Mouse (Mus musculus) brain, embryonic 18.5 days (tissue): ENCODE data around the gene Cbx4.

ENCODE experiments used
- DNase-seq: peaks from one replicate; pipeline ENCODE4 v3.0.0-alpha.2; 2012; ENCODE audit warnings: low read depth, low spot score

The Cbx4 gene

DNA sequence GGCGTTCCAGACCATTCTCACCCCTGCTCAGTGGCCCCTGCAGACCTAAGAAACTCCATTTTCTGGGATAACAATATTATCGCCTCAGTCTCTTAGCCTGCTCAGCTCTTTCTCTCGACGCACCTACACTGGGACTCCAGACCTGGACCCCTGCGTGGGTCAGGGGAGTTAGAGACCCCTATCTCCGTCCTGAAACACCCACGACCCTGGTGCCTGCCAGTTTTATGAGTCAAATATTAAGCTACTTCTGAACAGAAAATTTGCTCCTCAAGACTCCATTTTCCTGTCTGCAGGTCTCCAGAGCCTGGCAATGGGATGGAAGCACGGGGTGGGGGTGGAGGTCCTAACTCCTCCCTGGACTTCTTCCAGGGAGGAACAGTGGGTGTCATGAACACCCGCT, 28.7 kb downstream of the Cbx4 start:
- DNase-seq: no peak

DNA sequence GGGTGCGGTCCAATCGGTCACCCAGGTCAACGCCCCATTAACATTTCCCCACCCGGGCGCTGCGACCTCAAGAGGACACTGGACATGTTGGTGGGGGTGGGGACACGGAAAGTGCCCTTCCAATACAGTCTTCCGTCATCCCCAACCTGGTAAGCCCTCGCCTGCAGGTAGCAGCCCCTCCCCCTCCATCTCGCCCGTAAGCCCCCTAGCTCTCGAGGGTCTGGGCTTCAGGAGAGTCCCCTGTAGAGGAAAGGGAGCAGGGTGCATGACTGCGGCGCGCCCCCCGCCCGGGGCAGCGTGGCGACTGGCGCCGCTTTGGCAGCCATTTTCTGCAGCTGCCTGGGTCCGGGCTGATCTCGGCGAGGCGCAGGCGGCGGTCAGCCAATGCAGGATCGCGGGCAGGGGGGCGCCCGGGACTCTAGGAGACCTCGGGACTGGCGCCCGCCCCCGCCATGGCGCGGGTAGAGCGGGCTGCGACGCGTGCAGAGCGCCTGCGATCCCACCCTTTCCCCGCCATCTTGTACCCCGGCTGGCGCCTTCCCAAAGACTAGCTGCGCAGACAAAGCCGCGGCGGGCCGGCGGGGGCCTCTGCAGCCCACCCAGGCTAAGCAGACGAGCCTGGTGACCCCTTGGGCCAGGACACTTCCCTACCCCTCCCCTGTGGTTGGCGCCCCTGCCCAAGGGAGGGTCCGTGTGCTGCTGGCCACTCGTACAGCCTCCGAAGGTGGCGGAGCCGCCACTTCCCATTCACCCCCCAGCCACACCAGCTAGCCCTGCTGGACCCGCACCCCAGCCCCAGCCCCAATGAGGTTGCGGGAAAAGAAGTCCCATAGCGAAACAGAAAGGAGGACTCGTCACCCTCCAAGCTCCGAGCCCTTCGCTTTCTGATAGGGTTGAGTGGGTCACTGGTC, 29.5 kb downstream of the Cbx4 start:
- DNase-seq: no peak

DNA sequence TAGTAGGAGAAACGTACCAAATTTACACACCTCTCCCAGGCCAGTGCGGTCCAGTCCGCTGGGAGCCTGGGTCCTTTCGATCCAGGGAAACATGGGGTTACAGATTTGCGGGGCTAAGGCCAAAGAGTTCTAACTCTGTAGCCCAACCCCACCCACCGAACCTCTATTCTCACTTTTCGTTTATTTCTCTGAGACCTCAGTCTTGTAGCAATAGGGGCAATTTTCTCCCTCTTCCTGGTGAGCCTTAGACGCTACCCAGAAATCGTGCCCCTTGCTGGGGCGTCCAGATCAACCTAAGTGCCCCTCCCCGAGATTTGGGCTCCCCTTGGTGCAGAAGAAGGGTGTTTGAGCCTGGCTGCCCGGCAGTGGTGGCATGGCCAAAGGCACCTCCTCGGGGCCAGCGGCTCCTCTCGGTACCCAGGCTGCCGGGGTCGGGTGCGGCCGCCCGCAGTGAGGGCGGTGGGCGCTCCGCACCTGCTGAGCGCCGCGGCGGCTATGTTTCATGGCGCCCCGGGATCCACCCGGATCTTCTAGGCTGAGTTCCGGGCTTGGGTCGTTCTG, 30.4 kb downstream of the Cbx4 start:
- DNase-seq: no peak

DNA sequence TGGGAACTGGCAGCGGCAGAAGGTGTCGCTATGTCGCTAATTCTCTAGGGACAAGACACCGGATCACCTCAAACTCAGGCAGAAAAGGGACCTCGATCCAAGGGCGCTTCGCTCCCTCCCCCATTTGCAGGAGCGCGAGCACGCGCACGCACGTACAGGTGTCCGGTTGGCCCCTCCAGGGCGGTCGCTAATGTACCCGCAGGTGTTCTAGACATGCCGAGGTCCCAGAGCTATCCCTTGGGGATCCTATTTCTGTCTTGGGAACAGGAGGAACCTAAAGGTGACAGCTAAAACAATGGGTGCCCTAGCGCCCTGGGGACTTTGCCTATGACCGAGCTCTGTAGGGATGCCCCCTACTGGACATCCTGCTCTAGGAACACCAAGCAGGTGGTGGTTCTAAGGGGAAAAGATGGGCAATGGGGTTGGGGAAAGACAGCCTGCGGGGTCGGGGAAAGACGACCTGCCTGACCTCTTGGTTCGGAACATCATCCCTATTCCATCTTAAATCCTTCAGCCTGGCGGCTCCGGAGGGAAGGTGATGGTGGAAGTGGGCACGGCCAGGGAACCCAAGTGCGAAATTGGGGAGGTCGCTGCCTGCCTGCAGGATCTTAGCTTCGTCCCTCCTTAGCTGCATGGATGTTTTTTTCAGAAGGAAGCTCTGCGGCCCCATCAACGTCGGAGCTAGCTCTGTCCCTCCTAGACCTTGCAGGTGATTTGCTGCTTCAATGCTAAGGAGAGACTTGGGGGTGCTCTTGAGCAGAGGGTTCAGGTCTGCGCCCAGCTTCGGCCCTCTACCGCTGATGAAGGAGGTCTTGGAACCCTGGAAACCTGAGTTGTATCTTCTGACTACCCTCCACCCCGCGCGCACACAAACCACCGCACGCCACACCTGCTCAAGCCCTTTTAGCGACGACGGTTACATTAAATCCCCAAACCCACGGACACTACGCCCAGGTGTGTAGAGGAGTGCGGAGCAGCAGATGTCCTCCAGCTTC, 31.4 kb downstream of the Cbx4 start:
- DNase-seq: no peak

DNA sequence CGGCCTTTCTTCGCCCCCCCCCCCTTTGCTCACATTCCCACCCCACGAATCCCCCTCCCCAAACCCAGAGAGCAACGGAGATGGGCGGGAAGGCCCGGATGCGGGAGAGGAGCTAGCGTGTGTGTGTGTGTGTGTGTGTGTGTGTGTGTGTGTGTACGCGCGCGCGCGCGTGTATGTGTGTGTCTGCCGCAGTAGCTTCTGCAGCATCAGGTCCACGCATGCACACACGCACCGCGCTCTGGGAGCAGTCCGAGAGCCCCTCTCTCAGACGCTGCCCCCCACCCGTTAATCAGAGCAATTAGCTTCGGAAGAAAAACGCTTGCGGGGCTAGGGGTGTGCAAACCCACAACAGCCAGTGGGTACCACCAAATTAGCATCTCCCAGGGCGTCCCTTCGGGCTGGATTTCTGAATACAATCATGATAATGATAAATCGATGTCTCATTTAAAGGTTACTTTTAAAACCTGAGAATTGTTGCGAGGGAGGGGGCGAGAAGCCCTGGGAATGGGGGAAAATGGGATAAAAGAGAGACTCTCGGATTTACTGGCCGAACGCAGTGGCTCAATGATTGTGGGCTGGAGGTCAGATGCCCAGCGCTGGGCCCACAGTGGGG, 32.2 kb downstream of the Cbx4 start:
- peak; percentile 79 for DNase-seq

DNA sequence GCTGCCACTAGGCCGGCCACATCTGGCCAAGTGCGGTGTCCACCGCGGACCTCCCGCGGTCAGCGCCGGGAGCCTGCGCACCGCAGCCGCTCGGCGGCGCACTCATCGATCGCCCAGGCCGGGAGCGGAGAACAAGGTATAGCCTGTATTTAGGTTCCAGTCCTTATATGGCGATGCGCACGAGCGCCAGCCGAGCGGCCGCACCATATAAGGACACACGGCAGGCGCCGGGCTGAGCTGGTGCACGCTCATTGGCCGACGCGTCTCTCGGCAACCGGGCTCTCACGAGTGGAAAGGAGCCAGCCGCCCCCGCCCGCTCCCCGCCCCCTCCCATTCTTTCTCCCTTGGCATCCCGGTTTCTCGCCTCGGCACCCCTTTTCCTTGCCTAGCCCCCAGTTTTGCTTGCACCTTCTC, 32.8 kb downstream of the Cbx4 start:
- DNase-seq: peak; percentile 92

DNA sequence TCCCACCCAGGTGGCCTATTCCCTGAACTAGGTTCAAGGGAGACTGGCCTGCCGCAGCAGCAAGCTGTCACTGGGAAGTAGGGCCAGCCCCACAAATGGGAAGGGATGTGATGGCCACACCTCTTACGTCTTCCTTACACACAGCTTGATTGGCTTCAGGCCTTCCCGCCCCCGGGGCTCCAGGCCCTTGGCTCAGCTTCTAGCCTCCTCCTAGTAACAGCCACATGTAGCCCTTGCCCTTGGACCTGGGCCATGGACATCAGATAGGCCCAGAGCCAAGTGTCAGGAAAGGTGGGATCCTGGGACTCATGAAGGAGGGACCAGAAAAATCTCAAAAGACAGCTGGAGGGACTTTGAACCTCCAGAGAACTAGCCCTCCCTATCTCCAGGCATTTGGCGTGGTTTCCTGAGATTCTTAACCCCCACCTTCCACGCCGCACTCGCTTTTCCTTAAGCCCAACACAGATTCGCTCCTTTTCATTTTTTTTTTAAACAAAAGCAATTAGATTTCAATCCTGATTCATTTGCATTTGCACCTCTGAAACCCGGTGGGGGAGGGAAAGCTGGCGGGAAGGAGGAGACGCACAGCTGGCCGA, 33.3 kb downstream of the Cbx4 start:
- DNase-seq: no peak

DNA sequence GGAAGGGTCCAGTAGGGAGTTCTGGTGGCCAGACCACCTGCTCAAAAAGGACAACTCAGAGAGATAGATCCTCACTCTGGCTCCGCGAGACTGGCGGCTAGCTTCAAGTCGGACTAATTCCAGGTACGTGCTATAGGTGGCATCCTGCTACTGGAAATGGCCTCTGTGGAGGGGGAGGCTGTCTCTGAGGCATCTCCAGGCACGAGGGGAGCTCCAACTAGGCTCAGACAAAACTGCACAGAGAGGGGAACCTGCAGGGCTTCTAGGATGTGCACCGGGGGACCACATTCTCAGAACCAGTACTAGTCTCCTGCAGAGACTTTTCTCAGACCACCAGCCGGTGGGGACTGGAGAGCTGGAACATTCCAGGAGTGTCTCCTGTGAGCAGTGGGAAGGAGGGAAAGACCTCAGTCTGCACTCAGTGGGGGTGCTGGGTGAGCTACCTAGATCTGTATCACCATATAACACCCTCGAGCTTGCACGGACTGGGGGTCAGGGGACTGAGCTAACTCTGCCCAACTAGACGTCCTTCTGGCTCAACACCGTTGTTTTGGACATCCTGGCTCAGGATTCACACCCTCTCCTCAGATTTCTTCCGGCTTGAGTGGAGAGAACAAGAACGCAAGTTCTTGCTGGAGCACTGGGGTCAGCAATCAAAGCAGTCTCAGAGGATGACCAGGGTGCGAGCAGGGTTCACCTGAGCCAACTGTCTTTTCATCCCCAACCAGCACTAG, 33.9 kb downstream of the Cbx4 start:
- DNase-seq: no peak

DNA sequence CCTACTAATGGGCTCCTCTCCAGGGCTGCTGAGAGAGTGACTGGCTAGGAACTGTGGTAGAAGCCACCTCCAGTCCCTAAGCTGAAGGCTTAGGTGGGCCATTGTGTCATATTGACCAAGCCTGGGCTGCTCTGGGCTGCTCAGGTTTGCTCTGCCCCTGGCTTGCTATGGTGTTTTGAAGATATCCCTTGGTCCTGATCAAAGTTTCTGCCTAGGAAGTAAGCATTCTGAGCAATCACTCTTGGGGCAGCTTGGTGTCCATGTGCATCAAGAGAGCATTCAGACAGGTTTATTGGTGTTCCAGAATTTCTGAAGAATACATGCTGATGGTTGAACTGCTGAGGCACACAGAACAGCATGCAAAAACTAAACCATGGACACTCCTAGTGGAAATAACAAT, 34.6 kb downstream of the Cbx4 start:
- DNase-seq: no peak

DNA sequence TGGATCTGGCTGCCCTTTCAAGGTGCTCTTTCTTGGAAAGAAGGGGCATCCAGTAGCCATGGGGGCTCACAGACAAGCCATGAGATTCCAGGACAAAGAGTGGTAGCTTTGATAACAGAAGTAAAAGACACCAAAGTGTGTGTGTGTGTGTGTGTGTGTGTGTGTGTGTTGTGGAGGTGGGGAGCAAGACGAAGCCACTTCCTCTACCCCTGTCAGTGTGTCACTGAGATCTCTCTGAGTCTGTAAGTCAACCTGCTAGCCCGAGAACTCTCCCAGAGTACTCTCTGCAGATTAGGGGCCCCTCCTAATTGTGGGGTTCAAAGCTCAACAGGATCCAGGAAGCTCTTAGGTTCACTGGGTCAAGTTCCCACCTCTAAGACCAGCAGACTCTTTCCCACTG, 35.7 kb downstream of the Cbx4 start:
- no peak for DNase-seq

DNA sequence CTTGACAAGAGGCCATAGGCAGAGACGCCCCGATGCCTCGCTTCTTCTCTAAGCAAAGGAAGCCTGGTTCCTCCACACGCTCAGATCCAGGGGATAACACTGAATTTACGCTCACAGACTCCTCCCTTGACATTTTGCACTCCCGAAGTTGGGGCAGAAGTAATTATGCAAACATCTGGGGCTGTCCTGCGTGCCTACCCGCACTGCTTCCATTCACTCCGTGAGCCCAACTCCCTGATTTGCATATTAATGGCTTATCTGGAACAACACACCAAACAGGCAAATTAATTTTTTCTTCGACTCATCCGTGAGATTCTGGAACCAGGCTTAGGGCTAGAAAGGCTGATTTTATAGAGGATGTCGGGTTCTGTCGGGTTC, 37.9 kb downstream of the Cbx4 start:
- no peak for DNase-seq

DNA sequence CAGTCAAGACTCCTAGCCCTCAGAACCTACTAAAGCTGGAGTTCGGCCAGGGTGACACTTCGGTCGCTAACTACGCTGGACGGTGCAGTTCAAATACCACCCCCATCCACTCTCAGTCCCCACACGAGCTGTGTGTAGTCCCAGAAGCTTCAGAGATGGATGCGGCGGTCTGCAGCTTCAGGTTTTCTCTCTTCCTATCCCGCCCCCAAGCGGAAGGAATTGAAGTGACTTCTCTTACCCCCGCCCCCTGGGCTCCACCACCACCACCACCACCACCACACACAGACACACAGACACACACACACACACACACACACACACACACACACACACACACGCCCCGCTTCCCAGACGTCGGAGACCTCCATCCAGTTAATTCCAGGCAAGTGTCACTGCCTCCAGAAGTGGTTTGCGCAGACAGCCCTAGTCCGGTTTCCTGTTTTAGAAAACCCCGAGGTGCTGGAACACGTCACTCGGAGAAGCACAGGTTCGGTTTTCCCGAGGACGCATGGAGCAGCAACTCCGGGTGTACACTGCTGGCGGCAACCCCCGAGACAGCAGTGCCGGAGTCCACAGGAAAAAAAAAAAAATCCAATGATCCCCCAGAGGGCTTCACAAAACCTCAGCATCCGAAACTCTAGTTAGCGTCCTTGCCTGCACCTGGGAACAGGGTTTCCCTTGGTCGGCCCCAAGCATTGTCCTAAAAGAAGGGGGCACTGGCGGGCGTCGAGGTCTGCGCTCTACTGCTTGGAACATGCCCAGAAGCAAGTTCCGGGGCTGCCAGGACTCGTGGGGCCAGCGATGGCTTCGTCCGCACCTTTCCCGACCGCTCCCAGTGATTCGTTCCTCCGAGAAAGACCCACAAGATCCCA, 38.5 kb downstream of the Cbx4 start:
- no peak for DNase-seq

DNA sequence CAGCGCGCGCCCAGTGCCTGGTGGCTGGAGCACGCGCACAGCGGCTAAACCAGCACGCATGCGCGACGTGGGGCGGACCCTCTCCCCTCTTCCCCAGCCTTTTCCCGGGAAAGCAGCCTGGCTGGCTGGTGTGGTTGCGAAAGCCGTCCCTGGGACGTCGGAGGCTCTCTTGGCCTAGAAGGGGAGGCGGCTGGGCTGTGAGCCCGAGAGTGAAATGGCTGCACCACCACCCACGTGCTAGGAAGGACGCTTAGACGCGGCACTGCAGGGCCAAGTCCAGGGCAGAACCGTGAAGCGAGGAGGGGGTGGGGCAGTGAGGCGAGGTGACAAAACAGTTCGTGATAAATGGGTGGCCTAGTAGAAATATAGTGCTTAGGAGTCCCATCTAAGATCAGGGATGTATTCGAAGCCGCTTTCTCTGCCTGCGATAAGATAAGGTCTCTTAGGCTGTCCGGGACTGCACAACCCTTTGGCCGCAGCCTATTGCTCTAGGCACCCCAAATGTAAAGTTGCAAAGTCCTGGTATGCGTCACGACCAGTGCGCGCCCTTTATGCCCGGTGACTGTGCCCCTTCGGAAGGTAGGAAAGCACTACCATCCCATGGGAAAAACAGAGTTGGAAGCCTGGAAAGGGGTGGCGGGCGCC, 39.3 kb downstream of the Cbx4 start:
- DNase-seq: no peak

DNA sequence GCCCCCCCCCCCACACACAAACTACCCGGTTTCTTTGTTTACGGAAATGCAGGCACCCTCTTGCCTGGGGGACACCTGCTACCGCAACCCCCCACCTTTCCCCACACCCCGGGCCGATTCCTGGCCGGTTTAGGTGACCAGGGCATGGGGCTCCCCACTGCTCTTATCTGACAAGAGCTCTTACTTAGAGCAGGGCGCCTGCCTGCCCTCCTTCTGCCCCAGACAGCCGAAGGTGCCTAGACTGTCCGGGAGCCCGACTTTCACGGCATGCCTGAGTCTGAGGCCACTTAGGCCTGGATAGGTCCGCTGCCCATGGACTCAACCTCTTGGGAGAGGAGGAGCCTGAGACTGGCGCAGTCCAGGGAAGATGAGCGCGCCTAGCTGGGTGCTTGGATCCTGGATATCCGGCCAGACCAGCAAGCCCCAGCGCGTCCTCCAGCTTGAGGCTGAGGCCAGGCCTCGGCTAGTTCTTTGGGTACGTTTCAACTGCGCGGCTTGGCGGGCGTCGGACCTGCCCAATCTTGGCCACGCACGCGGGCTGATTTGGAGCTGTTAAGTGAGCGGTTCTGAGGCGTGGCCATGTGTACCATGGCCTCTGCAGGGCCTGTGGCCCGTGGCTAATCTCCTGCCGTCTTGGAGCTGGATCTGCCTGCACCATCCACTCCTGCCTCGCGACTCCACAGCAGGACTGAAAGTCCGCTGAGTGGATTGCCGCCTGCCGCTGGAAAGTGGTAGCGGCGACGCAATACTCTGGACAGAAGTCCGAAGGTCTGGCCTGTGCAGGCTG, 41.3 kb downstream of the Cbx4 start:
- DNase-seq: no peak

DNA sequence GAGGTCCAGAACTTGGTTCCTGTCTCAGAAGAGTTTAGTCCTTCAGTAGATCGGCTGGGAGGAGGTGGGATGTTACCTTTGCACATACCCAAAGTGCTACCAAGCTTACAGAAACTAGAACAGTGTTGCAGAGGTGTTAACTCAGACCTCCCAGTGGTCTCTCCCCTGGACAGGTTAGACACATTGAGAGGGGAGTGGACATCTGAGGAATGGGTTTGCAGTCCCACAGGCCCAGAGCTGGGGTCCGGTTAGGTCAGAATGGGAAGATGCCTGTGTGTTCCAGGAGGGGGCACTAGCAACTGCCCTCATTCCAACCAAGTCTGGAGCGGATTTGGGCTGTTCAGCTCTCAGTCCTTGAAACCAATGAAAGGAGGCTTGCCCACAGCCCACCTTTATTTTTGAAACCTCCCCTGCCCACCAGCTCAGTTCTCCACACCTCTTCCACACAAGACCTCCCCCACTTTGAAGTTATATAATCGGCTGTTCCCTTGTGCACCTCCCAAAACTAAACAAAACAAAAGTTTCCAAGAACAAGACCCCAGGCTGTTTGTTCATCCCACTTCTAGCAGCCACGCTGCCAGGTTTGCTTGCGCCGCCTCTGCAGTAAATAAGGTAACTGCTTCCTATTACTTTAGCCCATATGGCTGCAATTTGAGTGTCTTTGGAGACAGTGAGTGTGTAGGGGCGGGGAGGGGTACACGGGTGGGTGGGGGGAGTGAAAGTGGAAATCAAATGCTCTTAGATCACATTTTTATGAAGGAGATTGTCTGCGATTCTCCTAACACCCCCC, 42.1 kb downstream of the Cbx4 start:
- DNase-seq: no peak

DNA sequence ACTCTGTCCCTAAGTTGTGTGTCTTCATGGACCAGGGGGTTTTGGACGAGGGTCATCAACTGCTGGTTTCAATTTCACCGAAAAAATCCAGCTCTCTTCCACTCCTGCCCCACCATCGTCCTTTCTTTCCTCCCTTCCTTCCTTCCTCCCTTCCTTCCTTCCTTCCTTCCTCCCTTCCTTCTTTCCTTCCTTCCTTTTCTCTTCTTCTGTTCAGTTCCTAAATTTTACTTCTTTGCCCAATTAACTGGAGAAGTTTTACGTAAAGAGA, 42.8 kb downstream of the Cbx4 start:
- DNase-seq: no peak

DNA sequence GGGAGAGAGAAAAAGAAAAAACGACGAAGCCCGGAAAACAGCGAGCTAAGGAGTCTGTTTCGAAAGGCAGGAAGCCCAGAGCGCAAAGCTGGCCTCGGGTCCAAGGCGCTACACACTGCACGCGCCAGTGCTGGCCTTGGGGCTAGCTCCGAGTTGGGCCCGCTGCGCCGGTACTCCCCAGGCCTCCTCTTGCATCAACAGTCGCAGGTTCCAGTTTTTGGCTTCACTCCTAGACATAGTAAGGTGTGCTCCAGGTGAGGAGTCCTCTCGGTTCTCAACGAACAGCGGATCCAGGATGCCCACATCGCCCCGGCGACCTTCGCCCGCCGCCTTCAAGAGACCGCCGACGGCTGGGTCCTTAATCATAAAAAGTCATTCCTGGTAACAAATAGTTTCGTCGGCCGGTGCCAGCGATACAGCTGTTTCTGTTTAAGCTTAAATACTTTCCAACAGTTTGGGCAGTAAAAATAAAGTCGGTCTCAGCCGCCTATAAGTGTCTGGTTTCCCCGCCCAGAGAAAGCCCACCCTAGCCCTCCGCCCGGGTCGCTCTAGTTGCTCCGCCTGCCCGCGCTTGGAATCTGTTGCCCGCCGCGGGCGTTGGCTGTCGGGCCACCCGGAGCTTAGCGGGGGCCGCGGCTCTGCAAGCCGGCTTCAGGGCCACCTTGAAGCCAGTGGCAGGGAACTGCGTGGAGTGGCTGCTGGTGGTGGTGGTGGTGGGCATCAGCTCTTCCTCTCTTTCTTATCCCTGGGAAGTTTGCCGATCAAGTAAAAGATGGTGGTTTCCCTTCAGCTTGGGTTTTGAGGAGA, 43.4 kb downstream of the Cbx4 start:
- no peak for DNase-seq
